Mouse (Mus musculus) ovary, adult 18-20 months (tissue): ENCODE measurements around the gene Nkx2-5.

Experiments used
- DNase-seq: peaks from one replicate; pipeline ENCODE4 v3.0.0; 2022; ENCODE audit warnings: low spot score, mixed read lengths

The Nkx2-5 gene

DNA sequence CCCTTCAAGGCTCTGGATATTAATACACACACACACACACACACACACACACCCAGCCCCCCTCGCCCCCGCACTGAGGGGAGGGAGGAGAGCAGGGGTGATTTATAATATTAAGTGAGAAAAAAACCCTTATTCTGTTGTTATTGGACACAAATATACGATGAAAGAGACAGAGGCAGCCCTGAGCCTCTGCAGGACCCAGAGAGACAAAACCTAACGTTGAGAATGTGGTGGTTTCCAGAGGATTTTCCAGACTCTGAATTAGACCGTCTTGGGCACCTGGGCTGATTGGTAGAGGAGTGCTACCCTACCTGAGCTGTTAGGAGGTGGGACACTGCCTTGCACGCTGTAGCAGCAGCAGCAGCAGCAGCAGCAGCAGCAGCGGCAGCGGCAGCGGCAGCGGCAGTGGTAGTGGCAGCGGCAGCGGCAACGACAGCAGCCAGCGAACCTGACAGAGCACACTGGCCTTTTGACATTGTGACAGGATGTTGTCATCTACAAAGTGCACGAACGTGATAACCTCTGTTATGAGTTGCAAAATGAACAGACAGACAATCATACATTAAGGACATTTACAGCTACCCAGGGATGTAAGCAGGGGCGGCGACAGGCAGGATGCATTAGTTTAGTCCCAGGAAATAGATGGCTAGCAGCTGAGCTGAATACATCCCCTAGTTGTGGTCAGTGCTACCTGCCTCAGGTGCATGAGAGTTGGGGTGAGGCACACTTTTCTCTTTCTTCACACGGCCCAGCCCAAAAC is 7.8 kb downstream of the Nkx2-5 start:
- DNase-seq = no peak

DNA sequence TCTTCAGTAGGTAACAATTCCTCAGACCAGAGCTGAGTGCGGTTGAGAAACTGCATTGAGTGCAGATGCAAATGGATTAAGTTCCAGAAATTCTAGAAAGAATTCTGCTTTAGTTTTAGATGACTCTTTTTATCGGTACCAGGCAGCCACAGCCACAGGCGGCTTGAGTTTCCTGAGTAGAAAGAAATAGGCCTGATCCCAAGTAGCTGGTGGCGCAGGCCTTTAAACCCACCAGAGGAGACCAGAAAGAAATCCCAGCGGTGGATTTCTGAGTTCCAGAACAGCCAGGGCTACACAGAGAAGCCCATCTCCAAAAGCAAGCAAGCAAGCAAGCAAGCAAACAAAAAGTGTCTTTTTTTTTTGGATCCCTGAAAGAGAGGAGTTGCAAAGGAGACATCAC is 8.4 kb downstream of the Nkx2-5 start:
- no peak for DNase-seq

DNA sequence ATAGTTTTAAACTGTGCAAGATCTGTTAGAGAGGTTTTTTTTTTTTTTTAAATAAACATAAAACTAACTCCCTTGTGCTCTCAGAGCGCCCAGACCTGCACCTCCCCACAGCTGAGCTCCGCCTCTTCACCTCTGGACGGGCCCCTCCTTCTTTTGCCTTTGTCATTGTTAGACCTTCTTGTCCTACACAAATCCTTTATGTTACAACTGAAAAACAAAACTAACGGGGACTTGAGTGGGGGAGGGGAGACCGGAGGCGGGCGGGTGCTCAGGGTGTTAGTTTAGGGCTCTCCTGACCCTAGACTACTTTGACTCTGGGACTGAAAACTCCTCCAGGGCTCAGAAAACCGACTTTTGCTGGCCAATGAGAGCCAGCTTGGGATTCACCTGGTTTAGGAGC is 8.9 kb downstream of the Nkx2-5 start:
- DNase-seq = no peak

DNA sequence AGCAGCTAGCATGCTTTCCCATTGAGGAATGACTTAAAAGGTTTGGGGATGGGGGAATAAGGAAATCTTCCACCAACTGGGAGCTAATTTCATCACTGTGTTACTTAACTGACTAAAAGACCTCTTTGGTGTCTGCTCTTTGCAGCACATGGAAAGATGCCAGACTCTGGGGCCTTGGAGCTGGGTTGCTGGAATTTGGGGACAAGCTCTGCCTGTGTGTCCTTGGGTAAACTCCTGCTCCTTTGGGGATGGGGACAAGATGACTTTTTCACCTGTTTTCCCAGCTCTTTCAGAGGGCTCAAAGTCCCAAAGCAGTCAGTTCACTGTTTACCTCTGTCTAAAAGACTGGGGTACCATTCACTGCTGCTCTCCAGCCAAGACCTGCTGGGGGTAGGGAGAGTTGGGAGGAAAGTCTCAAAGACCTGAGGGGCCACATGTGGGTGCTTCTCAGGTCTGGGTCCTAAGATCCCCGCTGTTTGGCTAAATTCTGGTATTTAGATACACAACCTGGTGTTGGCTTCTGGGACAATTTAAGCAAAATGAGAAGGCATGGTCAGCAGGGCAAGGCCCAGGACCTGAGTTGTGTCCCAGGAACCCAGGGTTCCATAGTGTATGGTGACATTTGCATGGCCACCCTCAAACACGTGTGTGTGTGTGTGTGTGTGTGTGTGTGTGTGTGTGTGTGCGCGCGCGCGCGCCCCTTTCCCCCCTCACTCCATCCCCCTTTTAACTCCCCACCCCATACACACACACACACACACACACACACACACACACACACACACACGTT is 9.6 kb downstream of the Nkx2-5 start:
- no peak for DNase-seq

DNA sequence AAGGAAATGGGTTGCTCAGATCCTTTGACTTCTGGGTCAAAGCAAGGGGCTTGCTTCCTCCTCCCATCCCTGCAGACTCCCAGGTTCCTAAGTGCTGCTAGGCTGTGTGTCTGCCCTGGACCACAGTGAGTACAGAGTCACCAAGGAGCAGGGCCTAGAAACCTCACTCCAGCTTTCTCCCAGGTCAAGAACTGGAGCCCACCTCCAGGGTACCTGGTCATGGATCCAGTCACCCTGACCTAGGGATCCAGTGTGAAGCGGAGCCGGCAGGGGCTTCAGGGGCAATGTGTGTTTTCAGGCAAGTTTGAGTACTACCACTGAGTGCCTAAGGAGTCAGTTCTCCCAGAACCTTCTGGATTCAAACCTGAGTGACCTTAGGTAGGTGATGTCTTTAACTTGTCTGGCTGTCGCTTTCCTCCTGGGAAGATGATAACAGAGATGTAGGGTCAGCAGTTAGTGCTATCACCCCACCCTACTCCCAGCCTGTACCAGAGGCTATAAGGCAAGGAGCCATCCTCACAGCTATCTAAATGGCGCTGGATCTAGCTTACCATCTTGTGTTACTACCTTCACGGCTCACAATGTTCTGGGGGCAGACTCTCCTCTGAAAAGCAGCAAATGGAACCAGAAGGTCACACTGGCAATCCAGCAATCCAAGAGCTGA is 10.4 kb downstream of the Nkx2-5 start:
- no peak for DNase-seq

DNA sequence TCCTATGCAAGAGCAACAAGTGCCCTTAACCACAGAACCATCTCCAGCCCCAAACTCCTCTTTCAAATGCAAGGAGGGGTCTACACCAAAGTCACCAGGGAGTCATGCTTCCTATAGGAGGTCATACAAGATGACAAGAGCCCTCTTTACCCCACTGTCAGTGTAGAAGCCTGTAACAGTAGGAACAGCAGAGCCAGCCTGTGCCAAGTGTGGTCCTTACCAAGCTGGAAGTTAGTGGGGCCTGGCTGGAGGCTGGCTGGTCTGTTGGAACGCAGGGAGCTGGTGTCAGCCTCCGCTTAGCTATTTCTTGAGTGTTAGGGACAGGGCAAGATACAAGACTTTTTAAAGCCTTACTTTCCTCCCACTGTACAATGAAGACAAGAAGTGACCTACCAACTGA is 11.0 kb downstream of the Nkx2-5 start:
- no peak for DNase-seq

DNA sequence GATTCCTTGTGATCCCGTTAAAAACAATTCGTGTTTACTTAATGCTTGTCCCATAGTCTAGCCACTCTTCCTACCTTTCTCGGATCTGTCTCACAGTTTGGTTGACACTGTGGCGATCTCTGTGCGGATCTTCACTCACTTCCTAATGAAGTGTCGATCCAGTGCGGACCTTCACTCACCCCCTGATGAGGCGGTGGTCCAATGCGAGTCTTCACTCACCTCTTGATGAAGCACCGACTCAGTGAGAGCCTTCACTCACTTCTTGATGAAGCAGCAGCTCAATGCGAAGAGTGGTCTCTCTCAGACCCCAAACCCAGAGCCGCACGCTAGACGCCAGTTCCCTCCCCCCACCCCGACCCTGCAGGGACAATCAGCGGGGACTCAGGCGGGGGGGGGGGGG is 18.7 kb downstream of the Nkx2-5 start:
- DNase-seq = no peak

DNA sequence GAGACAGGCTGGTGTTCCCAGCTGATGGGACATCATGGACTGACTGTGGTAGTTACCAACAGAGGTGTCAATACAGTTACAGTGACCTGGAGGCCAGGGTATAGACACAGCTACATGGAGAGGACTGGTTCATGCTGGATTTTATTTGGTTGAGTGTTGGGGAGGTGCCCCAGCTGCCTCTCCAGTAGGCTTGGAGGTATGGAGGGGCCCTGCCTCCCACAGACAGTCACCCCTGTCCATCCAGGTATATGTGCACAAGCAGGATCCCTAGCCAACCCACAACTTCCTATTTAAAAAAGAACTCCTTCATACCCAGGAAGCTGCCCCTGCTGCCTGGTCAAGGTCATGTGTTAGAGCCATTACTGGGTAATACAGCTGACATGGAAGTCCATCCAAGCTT is 27.0 kb downstream of the Nkx2-5 start:
- DNase-seq = no peak

DNA sequence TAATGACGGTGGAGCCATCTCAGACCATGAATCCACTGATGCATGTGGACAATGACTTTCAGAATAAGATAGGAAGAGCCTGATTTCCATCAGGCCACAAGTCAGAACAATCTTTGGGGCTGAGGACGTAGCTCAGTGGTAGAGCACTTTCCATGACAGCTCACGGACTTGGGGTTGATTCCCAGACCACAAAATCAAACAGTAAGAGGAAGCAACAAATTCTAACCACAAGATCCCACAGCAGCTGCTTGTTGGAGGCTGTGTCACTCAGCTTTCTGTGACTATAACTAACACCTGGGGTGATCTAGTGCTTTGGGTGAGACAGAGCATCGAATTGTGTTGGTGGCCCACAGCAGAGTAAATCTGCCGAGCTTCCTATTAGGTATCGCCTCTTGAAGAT is 28.0 kb downstream of the Nkx2-5 start:
- DNase-seq = no peak

DNA sequence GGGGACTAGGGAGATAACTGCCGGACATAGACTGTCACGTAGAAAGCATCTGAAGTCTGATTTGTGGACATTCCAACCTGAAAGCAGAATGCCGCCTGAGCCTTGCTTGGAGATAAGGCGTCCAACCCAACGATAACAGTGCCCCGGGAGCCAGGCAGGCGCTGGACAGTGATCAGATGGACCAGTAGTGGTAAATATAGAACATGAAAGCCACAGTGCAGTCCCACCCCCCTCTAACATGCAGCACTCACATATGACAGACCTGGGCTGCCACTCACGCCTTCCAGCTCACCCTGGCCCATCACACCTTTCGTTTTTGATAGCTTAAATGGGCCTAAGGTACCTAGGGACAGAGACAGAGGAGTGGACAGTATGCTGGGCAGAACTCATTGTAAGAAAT is 31.3 kb downstream of the Nkx2-5 start:
- no peak for DNase-seq

DNA sequence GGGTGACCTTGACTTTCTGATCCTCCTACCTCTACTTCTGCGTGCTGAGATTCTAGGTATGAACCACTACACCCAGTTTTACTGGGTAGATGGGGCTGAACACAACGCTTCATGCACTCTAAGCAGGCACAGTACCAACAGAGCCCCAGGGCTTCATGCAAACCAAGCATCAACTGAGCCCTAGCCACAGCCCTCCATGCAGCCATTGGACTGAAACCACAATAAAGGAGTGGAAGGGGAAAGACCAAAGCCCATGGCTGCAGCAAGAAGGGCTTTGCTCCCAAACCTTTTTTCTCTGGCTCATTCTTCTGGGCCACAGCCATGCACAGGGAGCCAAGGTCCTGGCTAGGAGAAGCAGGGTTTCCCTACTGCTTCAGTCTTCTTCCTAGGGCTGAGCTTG is 32.2 kb downstream of the Nkx2-5 start:
- DNase-seq = no peak

DNA sequence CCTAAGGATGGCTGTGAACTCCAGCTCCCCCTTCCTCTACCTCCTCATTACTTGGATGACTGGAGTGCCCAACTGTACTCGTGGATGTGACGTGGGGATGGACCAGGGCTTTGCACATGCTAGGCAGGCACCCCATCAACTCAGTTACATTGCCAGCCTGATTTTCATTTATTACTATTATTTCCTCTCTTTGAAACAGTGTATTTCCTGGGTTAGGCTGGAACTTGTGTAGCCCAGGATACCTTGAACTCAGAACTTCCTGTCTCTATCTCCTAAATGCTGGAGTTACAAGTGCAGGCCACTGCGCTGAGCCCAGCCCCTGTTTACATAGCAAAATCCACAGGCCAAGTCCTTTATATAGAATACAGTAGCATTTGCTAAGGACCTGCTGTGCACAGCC is 41.9 kb downstream of the Nkx2-5 start:
- no peak for DNase-seq

DNA sequence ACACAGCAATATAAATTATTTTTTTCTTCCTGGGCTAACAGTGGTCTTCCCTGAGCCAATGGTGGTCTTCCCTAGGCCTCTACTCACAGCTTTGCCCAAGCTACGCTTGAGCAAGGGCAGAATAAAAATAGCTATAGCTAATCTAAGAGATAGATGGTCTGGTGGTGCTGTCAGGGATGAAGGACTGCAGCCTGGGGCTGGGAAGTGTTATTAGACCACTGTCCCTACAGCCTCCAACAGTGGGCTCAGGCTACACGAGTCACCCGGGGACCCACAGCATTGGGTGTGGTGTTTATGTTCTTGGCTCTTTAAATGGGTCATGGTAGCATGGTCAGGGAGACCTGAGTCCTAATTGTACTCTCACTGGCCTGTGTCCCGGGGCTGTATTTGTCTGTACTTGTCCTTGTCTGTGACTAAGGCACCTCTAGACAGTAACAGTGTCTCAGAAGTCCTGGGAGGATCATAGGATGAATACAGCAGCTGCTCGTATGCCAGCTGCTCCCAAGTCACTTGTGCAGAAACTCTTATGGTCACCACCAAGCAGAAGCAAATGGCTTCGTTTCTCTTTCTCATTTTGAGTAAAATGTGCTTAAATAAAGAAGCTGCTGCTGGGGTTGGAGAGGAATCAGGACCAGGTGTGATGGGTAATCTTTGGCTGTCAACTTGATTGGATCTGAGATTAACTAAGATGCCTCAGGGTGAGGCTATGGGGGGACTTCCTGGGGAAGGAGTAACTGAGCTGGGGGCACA is 47.3 kb downstream of the Nkx2-5 start:
- DNase-seq = no peak

DNA sequence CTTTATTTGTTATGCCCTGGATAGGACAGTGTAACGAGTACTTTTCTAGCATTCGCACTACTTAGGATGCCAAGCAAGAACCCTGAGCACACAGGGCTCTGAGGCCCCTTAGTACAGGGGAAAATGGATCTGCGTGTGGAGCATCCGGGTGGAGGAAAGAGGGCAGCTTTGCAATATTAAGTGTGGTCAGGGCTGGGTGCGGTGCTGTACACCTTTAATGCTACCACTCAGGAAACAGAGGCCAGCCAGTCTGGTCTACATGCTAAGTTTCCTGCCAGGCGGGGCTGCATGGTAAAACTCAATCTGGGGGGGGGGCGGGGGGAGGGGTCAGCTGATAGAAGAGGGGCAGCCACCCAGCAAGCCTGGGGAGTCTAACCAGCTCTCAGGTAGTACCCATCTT is 49.4 kb downstream of the Nkx2-5 start:
- no peak for DNase-seq

DNA sequence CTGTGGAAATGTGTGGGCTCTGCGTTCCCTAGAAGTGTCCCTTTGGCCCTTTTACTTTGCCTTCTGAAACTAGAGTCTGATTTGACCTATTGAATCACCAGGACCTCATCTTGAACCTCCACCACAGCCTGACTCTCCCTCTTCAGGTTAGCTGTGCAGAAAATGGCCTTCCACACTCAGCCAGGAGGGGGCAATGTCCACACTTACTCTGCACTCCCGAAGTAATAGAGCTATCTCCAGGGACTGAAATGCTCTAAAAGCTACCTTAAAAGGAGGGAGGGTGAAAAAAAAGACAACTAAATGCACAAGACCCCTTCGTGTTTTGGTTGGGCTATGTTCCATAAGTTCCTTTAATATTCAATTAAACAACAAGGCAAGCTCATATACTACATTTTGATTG is 50.1 kb downstream of the Nkx2-5 start:
- DNase-seq = no peak

DNA sequence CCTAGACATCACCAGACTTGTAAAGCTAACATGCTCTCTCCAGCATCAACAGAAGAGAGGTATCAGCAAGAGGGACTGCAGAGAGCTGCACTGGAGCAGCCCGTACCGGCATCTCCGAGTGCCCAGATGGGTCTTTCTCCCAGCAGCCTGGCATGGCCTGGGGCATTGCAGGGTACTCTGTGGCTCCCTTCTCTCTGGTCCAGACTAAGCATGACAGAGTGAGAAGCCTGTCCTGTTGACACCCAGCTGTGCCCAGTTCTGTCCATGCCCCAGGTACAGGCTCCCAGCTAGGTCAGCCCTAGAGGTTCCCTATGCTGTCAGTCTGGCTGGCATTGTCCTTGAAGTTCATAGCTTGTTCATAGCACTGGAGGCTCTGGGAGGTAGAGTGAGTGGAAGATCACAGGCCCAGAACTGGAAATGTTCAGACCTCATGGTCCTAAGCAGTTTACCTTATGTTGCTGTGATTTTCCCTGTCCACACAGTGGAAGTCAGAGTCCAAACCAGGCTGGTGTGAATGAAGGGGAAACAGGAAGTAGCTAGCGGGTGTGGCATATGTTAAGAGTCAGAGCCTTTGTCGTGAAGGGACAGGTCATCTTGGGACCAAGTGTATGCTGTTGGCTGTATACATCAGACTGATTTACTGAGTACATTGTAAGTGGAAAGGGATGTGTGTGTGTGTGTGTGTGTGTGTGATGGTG is 51.6 kb downstream of the Nkx2-5 start:
- DNase-seq = no peak

DNA sequence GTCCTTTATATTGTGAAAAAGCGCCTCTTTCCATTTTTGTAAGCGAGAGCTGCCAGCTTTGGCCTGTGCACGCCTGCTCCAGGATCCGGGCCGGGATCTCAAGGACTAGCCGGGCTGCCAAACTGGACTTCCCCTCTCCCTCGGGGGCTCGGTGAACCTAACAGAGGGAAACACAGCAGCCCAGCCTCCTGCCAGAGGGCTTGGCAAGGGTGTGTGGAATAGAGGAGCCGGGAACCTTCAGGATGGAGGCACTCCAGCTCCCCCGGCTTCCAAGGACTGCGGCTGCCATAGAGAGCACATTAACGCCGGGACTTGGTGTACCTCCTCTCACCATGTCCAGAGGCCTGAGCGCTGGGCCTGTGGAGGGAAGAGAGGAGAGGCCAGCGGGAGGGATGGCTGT is 52.7 kb downstream of the Nkx2-5 start:
- DNase-seq = no peak

DNA sequence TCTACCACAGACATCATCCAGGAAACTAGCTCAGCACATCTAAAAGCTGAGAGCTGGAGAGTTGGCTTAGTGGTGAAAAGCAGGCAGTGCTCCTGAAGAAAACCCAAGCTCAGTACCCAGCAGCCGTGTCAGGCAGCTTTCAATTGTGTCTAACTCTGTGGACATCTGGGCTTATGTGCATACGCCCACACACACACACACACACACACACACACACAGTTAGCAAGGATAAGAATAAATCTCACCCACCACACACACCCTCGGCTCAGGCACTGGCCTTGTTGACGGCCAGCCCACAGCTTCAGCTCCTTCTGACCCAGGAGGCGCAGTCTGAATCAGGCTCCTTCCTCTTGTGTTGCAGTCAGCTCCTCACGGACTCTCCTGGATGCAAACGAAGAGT is 53.2 kb downstream of the Nkx2-5 start:
- no peak for DNase-seq

DNA sequence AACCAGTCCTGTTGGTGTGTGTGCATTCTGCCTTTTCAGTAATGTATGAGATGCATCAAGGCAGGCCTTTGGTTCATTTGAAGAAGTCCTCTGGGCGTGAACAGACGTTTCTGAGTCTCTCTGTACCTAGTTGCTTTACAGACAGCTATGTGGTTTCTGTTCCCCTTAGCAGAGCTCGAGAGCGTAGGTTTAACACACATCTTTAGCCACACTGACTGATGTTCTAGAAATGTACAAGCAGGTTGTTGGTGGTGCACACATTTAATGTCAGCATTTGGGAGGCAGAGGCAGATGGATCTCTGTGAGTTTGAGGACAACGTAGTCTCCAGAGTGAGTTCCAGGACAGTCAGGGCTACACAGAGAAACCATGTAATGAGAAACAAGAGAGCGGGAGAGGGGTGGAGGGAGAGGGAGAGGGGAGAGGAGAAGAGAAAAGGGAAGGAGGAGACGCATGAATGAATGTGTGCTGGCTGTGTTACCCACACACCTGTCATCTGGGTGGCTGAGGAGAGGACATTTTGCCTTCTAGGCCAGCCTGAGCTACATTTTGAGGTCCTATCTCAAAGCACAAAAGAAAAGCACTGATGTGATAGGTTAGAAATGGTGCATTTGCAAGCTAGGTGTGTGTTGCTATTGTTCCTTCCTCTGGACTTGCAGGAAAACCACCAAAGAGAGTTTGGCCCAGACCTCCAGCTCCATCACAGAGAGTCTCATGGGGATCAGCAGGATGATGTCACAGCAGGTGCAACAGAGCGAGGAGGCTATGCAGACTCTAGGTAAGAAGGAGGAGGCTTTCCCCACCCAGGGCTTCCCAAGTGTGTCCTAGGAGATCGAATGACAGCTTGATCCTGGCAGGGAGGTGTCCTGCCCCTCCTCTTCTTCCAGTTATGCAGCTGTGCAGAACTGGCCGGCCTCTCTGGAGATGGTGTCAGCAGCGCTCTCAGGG is 54.3 kb downstream of the Nkx2-5 start:
- no peak for DNase-seq

DNA sequence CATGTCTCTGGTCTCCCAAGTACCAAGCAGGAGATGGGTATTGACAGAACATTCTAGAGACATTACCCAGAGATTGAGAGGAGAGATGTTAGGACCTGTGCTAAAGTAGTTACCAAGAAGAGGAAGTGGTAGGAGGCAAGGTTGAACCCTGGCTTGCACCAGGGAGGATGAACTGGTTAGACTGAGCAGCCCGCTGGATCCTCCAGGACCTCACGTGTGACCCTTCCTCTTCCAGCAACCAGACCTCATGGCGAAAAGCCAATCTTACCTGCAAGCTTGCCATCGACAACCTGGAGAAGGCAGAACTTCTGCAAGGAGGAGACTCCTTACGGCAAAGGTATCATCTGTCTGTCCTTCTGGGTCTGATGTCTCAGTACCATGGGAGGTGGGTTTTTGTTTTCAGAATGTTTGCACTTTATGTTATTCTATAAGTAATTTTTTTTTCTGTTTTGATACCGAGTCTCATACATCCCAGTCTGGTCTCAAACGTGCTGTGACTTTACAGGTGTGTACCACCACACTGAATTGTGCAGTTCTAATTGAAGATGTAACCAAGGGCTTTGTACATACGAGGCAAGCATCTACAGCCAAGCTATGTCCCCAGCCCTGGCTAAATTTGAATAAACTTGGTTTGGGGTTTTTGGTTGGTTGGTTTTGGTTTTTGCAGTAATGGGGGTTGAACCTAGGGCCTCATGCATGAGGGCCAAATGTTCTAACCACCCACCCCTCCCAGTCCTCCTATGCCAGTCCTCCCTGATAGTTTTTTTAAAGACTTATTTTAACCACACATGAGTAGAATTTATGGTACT is 55.1 kb downstream of the Nkx2-5 start:
- no peak for DNase-seq
